Mouse (Mus musculus): ENCODE data around the gene Serinc4.

DNA sequence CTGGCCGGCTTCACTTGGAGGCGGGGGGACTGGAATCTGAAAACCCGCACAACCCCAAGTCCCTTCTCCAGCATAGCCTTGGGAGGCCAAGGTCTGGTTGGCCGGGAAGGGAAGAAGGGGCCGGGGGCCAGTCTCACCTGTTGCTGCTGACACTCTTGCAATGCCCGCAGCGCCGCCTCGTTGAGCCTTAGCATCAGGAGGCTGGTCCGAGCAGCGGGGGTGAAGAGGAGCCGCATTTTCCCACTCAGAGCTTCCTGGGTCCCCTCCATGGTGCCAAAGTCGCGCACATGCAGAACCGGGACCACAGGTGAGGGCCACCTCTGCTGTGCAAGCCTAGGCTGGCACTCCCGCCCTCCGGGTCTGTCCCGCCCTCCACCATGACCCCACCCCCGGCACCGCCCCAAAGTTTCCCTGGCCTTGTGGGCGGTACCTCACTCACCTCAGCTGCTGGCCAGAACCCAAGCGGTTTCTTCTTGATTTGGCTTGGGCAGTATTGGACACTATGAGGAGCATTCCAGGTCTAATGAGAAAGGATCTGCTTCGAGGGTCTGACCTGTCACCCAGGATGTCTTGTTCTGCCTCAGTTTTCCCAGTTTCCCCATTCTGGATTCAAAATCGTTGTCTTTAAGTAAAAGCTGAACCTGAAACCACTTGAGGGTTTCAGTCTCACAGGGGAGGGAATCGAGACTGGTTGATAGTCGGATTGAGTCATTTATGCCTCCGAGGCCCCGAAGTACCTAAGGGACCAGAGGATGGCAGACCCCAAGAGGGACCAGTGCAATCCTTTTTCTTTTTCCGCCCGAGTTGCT is 14.1 kb downstream of the Serinc4 start:
- TF ChIP-seq ZC3H11A (IDR thresholded peaks at IDR 0.05; ENCODE audit: borderline replicate concordance, low read depth, low read length) (no peak), HCFC1 (IDR thresholded peaks at IDR 0.05; ENCODE audit: borderline replicate concordance, insufficient read depth, low read length) (no peak)

Data from ES-E14 (cell line).